Mouse (Mus musculus) right cerebral cortex, postnatal 10 days (tissue): Measurements from ENCODE around the gene Scpep1.
"Not testable (repeated sequence)": the region's sequence is repeated elsewhere in the genome, so short reads cannot be mapped to it uniquely, and the experiment has no call there.

Source experiments
- DNase-seq, 2 experiments: peaks; one replicate each; pipeline ENCODE4 v3.0.0; 2021; ENCODE audit warnings: low spot score in 2 of 2

The Scpep1 gene

DNA sequence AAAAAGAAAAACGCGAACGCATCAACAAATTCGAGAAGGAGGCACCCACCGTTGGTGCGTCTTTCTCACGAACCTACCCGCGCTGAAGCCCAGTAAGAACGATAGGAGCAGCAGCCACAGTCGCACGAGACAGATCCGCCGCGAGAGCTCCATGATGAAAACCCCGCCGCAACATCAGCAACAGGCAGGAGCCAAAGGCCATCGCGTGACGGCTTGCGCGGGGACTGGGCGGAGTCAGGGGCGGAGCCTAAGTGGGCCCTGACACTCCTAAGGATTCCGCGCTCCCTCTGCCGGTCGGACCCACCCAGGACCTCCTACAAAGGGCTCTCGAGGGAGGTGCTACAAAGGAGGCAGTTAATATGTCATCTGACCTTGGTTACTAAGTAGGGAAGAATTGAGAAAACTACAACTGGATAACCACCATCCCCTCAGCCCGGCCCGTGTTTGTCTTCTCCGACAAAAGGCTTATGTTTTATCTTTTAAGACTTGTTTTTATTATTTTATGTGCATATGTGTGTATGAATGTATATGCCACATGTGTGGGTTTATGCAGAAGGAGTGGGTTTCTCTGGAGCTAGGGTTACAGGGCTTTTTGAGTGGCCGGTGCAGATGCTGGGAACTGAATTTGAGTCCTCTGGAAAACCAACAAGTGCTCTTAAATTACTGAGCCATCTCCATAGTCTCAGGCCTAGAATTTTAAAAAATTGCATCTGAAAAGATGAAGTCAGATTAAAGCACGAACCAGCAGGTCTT, at the start of gene Scpep1:
Gene Scpep1 (minus strand): TSS at position 249 of the 753 bp plus-strand sequence.
- DNase-seq = peak; percentile 96

GRCm38 (mm10) chr11:89003726-89004125, 48.5 kb upstream of the Scpep1 start:
- no peak for DNase-seq

GRCm38 (mm10) chr11:89003078-89003477, 47.8 kb upstream of the Scpep1 start:
- DNase-seq = no peak

DNA sequence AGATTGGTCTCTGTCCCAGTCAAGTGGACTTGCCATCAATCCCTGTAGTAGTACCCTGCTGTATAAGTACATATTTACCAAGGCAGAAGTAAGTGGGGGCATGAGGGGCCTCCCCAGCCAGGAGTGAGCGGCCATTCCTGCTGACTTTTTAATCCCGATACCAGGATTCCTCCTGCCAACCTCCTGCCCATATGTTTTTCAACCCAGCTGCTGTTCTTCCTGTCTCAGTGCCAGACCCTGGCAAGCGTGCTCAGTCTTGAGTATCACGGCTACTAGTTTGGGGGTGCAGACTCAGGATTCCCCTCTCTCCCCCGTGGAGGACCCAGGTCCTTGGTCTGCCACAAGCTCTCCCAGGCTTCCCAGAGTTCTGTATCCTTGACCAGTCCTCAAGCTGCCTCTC, 47.4 kb upstream of the Scpep1 start:
- no peak for DNase-seq

- DNase-seq = no peak
Observed at GRCm38 (mm10) chr11:89002068-89002467, 46.8 kb upstream of the Scpep1 start.

GRCm38 (mm10) chr11:89001569-89001968, 46.3 kb upstream of the Scpep1 start:
- no peak for DNase-seq

DNA sequence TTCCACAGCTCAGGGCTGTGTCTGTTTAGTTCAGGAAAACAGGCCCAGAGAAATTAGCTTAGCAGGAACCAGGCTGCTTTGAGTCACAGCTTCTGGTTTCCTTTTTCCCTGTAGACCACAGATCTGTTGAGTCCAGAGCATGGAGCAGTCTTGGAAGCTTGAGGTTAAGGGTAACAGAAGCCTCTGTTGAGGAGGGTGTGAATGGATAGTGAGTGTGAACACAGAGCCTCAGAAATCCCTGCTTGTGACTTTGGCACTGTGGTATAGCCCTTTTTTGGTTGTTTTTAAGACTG, 45.2 kb upstream of the Scpep1 start:
- DNase-seq = no peak

GRCm38 (mm10) chr11:88999723-89000526, 44.7 kb upstream of the Scpep1 start:
- DNase-seq = no peak

- DNase-seq = peak; percentile 70 to 74
Observed at GRCm38 (mm10) chr11:88998974-88999722, 43.9 kb upstream of the Scpep1 start, which contains the start of gene Trim25. Gene Trim25, plus strand, starts transcription at chr11:88999376.

DNA sequence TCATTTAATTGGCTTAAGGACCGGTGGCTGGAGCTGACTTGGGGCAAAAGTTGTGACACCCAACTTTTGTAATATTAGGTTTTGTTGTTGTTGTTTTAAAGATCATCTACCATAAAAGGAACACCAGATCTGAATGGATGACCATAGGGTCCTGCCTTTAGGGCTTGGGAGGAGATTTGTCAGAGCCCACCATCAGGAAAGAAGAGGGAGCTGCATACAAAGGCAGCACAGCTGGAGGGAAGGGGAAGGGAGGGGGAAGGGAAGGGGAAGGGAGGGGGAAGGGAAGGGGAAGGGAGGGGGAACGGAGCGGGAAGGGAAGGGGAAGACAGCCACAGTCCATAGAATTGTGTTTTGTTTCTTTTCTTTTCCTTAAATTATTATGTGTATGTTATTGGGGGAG, 43.1 kb upstream of the Scpep1 start:
- no peak for DNase-seq

DNA sequence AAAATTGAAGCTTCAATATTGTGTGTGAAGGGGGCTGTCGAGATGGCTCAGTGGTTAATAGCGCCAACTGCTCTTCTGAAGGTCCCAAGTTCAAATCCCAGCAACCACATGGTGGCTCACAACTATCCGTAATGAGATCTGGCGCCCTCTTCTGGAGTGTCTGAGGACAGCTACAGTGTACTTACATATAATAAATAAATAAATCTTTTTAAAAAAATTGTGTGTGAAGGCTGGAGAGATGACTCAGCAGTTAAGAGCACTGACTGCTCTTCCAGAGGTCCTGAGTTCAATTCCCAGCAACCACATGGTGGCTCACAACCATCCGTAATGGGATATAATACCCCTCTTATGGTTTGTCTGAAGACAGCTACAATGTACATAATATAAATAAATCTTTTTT, 42.1 kb upstream of the Scpep1 start:
- DNase-seq = not testable (repeated sequence)

DNA sequence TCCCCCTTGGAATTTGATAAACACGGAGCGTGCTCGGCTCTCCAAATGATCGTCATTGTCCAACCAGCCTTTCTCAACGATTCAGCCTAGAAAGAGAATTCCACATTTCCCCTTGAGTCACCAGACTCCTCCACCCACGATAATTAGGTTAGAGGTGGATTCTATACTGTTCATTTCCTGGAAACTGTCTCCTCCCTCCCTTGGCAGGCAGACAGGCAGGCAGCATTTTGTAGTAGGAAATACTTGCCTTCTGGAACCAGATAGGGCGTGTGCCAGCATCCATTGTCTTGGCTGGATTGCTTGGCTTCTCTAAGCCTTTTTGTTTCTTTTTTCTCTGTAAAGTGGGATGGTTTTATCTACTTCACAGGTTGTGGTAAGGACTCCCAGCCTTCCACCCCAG, 41.2 kb upstream of the Scpep1 start:
- DNase-seq = no peak

DNA sequence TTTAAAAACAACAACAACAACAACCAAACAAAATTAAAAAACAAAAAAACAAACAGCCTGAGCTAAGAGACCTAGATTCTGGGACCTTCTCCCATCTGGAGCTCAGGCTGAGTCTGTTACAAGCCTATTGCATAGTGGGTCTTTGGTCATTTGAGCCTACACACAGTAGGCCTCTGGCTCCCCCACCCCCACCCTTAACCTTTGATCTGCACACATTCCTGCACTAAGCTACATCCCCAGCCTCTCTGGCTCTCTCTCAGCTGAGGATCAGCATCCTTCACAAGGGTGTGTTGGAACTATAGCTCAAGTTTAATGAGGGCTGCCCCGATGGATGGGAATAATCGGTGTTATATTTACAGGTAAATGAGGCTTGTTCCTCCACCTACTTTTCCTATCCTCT, 40.4 kb upstream of the Scpep1 start:
- DNase-seq = no peak

DNA sequence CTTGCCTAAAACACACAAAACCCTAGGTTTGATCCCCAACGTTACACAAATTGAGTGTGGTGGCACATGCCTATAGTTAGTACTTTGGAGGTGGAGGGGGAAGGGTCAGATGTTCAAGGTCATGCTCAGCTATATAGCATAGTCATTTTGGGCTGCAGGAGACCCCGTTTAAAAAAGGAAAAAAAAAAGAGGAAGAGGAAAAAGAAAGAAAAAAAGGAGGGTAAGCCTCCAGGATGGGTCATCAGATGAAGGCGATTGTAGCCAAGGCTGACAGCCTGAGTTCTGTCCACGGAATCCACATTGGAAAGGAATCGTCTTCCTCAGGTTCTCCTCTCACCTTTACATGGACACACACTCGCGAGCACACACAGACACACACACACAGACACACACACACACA, 39.2 kb upstream of the Scpep1 start:
- no peak for DNase-seq

DNA sequence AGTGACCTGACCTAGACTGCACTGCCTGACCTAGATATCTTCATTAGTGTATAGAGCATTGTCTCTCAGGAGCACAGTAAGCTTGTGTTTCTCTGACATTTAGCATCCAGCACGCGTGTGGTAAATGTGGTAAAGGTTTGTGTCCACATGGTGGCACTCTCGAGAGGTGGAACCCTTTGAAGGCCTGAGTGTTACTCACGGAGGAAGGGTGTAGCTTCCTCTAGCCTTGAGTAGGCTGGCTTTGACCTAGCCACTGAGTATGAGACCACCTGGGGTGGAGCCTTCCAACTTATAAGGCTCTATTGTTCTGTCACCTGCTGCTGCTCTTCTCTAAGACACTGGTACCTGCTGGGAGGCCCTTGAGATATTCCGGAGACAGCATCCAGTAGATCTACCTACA, 38.4 kb upstream of the Scpep1 start:
- DNase-seq = peak; percentile 43 to 57

DNA sequence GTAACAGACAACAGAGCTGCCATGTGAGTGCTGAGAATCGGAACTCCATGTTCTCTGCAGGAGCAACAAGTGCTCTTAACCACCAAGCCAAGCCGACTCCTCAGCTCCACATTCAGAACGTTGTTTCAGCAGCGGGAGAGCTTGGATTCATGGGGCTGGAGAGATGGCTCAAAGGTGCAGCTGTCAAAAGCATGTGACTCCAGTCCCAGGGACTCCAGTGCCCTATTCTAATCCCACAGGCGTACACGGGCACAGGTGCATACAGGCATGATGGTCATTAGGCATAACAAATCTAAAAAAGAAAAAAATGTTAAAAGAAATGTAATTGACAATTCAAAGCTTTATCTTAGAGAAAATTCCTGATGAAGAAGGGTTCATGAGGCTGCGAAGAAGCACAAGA, 37.9 kb upstream of the Scpep1 start:
- DNase-seq = no peak

GRCm38 (mm10) chr11:88989530-88989929, 34.3 kb upstream of the Scpep1 start:
- no peak for DNase-seq

- DNase-seq = no peak
Observed at GRCm38 (mm10) chr11:88988956-88989355, 33.7 kb upstream of the Scpep1 start.

DNA sequence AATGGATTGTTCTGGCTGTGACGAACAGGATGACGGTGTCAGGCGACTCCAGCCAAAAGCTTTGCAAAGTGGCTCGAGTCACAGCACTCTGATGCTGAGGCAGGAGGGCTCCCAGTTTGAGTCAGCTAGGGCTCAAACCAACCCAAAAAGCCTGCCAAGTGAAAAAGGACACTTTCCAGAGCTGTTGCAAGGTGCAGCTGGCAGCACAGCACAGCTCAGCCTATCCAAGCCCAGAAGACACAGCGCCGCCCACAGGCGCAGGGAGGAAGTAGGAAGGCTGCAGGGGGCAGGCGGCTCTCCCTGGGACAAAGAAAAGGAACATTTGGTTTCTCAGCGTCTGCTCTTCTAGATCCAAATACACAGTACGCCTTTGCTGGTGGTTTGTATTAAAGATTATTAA, 31.4 kb upstream of the Scpep1 start:
- DNase-seq = no peak

- DNase-seq = no peak
Observed at GRCm38 (mm10) chr11:88981337-88981736, 26.1 kb upstream of the Scpep1 start.

DNA sequence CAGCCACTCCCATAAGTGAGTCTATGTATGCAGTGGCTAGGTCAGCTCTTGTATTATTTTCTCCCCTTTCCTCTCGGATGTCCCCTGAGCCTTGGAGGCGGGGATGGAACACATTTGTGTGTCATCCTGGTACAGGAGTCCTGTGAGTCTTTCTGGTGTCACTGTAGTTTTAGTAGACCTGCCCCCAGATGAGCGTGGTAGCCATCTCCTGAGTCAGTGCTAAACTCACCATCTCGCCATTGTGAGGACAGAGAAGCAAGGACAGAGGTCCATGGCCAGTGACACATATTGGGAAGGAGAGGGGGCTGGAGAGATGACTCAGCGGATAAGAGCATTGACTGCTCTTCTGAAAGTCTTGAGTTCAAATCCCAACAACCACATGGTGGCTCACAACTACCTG, 21.9 kb upstream of the Scpep1 start:
- no peak for DNase-seq

DNA sequence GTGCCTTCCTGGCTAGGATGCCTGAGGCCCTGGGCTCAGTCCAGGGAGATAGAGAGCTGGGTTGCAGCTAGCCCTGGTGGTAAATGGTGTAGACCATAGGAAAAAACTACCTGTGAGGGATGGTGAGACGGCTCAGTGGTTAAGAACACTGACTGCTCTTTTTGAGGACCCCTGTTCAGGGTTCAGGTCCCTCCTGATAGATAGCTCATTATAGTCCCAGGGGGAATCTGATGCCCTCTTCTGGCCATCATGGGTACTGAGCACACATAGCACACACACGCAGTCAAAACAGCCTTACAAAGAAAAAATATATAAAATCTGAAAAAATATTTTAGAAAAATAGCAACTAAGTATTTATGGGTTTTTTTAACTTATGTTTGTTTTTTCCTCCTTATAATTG, 21.1 kb upstream of the Scpep1 start:
- DNase-seq = no peak
